Mouse (Mus musculus): ENCODE data around the gene Foxn2. TPM values are rescaled to one million over a fixed set of nuclear protein-coding genes. Genes with fewer than 3 reads are reported as not detected.

The Foxn2 gene
- total RNA-seq, 2 experiments from 2014 or later = 12.9 to 14.2 TPM

GRCm38 (mm10) chr17:88490546-88490945 lies 50.0 kb downstream of the Foxn2 start:
- intact Hi-C loops (cut with DNase I) = no loop called here
- no peak for DNase-seq

- no peak for DNase-seq
- intact Hi-C loops (cut with DNase I) = no loop called here
Observed at GRCm38 (mm10) chr17:88491366-88492106, 51.0 kb downstream of the Foxn2 start.

GRCm38 (mm10) chr17:88492107-88492460 lies 51.6 kb downstream of the Foxn2 start:
- DNase-seq = no peak
- intact Hi-C loops (cut with DNase I) = no loop called here

- intact Hi-C loops (cut with DNase I) = no loop called here
- DNase-seq = no peak
Observed at GRCm38 (mm10) chr17:88493551-88493950, 53.0 kb downstream of the Foxn2 start.

- peak; percentile 13 to 17 for DNase-seq
- intact Hi-C loops (cut with DNase I) = no loop called here
Observed at GRCm38 (mm10) chr17:88494121-88494771, 53.7 kb downstream of the Foxn2 start.

- intact Hi-C loops (cut with DNase I) = no loop called here
- DNase-seq = no peak
Observed at GRCm38 (mm10) chr17:88494772-88495132, 54.2 kb downstream of the Foxn2 start.

- no peak for DNase-seq
- intact Hi-C loops (cut with DNase I) = no loop called here
Observed at GRCm38 (mm10) chr17:88498090-88498682, 57.7 kb downstream of the Foxn2 start.

- intact Hi-C loops (cut with DNase I) = no loop called here
- no peak for DNase-seq
Observed at GRCm38 (mm10) chr17:88504056-88504455, 63.5 kb downstream of the Foxn2 start.

- intact Hi-C loops (cut with DNase I) = no loop called here
- no peak for DNase-seq
Observed at GRCm38 (mm10) chr17:88505275-88505723, 64.8 kb downstream of the Foxn2 start.

GRCm38 (mm10) chr17:88505941-88506340 lies 65.4 kb downstream of the Foxn2 start:
- DNase-seq = no peak
- intact Hi-C loops (cut with DNase I) = no loop called here

- intact Hi-C loops (cut with DNase I) = no loop called here
- no peak for DNase-seq
Observed at GRCm38 (mm10) chr17:88507376-88507775, 66.9 kb downstream of the Foxn2 start.

- DNase-seq = peak; percentile 63 to 69
- intact Hi-C loops (cut with DNase I) = no loop called here
Observed at GRCm38 (mm10) chr17:88508846-88509508, 68.5 kb downstream of the Foxn2 start.

- DNase-seq = no peak
- intact Hi-C loops (cut with DNase I) = loop anchor here (2.0 to 5.0 kb wide), 3 partner anchors 68 to 483 kb away; partner anchors contain the start of gene Foxn2
Observed at GRCm38 (mm10) chr17:88509999-88510398, 69.5 kb downstream of the Foxn2 start.

GRCm38 (mm10) chr17:88511095-88511551 lies 70.6 kb downstream of the Foxn2 start:
- peak; percentile 80 to 90 for DNase-seq
- intact Hi-C loops (cut with DNase I) = loop anchor here (2.0 to 5.0 kb wide), 3 partner anchors 69 to 484 kb away; partner anchors contain the start of gene Foxn2

GRCm38 (mm10) chr17:88516477-88516876 lies 76.0 kb downstream of the Foxn2 start:
- intact Hi-C loops (cut with DNase I) = no loop called here
- no peak for DNase-seq

GRCm38 (mm10) chr17:88527781-88528180 lies 87.3 kb downstream of the Foxn2 start:
- intact Hi-C loops (cut with DNase I) = loop anchor here (2.0 to 10.0 kb wide), 2 partner anchors 113 to 463 kb away; partner anchors contain the start of gene Fbxo11
- DNase-seq = peak; percentile 37 to 63

- DNase-seq = peak; percentile 98
- intact Hi-C loops (cut with DNase I) = loop anchor here (2.0 to 10.0 kb wide), 2 partner anchors 111 to 465 kb away; partner anchors contain the start of gene Fbxo11
Observed at GRCm38 (mm10) chr17:88529519-88530235, 89.2 kb downstream of the Foxn2 start, which contains the start of gene Ppp1r21. Ppp1r21 (plus strand) TSS chr17:88530118.

GRCm38 (mm10) chr17:88530236-88530619 lies 89.7 kb downstream of the Foxn2 start:
- intact Hi-C loops (cut with DNase I) = no loop called here
- no peak for DNase-seq

- DNase-seq = no peak
- intact Hi-C loops (cut with DNase I) = no loop called here
Observed at GRCm38 (mm10) chr17:88530667-88531066, 90.2 kb downstream of the Foxn2 start.

GRCm38 (mm10) chr17:88531176-88531575 lies 90.7 kb downstream of the Foxn2 start:
- DNase-seq = no peak
- intact Hi-C loops (cut with DNase I) = no loop called here

Measured in heart, postnatal 10 days (tissue).